Mouse (Mus musculus): ENCODE measurements around the gene Fam171a1. TPM values are rescaled to one million over a fixed set of nuclear protein-coding genes. Genes with fewer than 3 reads are reported as not detected.
"Not testable (repeated sequence)": the region's sequence is repeated elsewhere in the genome, so short reads cannot be mapped to it uniquely, and the experiment has no call there.

The Fam171a1 gene
- polyA plus RNA-seq, 1 experiment from 2014 or later: 32.3 TPM

DNA sequence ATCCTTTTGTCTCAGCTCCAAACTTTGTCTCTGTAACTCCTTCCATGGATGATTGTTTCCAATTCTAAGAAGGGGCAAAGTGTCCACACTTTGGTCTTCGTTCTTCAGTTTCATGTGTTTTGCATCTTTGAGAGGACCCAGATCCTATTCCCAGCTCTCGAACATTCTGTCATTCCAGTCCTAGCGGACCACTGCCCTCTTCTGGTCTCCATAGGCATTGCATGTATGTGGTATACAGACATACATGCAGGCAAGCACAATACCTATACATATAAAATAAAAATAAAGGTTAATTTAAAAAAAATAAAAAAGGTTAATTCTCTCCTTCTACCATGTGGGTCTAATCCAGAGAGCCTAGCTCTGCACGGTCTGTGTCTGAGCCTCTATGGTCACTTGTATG lies 62.0 kb downstream of the Fam171a1 start:
- H3K9me3 ChIP-seq (ENCODE audit: control insufficient read depth, low read length); H3K4me2 ChIP-seq (ENCODE audit: low read length); H3K36me3 ChIP-seq (ENCODE audit: control insufficient read depth, insufficient read depth); H3K4me1 ChIP-seq (replicated peaks; ENCODE audit: control insufficient read depth, insufficient read depth, low read length); H3K27me3 ChIP-seq (replicated peaks; ENCODE audit: control insufficient read depth, insufficient read depth, low read length); H3K9ac ChIP-seq (replicated peaks; ENCODE audit: low read depth, low read length); ATAC-seq; H3K27ac ChIP-seq (ENCODE audit: low read length); H3K4me3 ChIP-seq (replicated peaks; ENCODE audit: low read length): not testable (repeated sequence)
- 93% methylated on average over 4 of the region's 4 CpGs for WGBS

DNA sequence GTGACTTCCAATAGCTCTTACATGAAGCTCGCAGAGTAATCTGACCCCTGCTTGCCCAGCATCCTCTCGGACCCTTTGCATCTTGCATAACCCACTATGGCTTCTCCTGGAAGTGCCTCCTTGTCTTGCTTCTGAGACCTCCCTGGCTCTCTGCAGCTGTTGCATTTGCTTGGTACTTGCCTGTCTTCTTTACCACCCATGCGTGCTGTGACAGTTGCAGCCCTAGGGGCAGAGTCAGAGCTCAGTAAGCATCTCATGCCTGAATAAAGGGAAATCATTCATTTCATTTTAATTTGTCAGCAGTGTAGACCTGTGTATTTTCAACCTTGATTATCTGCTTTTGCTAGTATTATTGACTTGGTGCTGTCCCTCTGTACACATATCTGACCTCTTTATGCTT lies 62.7 kb downstream of the Fam171a1 start:
- H3K4me2 ChIP-seq (ENCODE audit: low read length): no peak overlapping the region
- no peak for ATAC-seq
- 85% methylated on average over 3 of the region's 3 CpGs for WGBS
- no peak overlapping the region for H3K9ac ChIP-seq (replicated peaks; ENCODE audit: low read depth, low read length)
- no peak overlapping the region for H3K27ac ChIP-seq (ENCODE audit: low read length)
- H3K27me3 ChIP-seq (replicated peaks; ENCODE audit: control insufficient read depth, insufficient read depth, low read length): no peaks in the 10 kb centered on the region
- H3K9me3 ChIP-seq (ENCODE audit: control insufficient read depth, low read length): no peaks in the 10 kb centered on the region
- no peaks in the 10 kb centered on the region for H3K36me3 ChIP-seq (ENCODE audit: control insufficient read depth, insufficient read depth)
- peaks cover 5% of the 10 kb centered on the region; the same call in 1 of the 2 replicates for H3K4me1 ChIP-seq (replicated peaks; ENCODE audit: control insufficient read depth, insufficient read depth, low read length)
- no peak overlapping the region for H3K4me3 ChIP-seq (replicated peaks; ENCODE audit: low read length)

DNA sequence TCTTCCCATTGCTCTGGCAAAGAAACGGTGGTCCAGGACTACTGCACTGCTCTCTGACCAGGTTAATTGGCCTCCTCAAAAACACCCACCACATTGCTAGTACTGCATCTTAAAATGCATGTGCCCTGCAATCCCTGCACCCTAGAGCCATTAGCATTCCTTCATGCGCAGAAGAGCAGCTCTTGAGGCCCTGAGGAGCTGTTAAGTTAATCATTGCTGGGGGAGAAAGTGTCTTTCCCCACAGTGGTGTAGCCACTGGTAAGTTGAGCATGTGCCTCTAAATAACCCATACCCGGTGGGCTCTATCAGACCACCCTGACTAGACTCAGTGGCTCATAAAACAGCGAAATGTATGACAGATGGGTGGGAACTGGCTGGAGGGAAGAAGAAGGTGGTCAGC lies 66.5 kb downstream of the Fam171a1 start:
- ATAC-seq: no peak
- Histone ChIP-seq H3K27me3 (replicated peaks; ENCODE audit: control insufficient read depth, insufficient read depth, low read length) (no peaks in the 10 kb centered on the region), H3K36me3 (ENCODE audit: control insufficient read depth, insufficient read depth) (no peaks in the 10 kb centered on the region), H3K4me3 (replicated peaks; ENCODE audit: low read length) (no peak overlapping the region), H3K4me1 (replicated peaks; ENCODE audit: control insufficient read depth, insufficient read depth, low read length) (no peaks in the 10 kb centered on the region), H3K9ac (replicated peaks; ENCODE audit: low read depth, low read length) (no peak overlapping the region), H3K9me3 (ENCODE audit: control insufficient read depth, low read length) (no peaks in the 10 kb centered on the region), H3K27ac (ENCODE audit: low read length) (no peak overlapping the region), H3K4me2 (ENCODE audit: low read length) (no peak overlapping the region)
- 91% methylated on average over 4 of the region's 4 CpGs for WGBS

DNA sequence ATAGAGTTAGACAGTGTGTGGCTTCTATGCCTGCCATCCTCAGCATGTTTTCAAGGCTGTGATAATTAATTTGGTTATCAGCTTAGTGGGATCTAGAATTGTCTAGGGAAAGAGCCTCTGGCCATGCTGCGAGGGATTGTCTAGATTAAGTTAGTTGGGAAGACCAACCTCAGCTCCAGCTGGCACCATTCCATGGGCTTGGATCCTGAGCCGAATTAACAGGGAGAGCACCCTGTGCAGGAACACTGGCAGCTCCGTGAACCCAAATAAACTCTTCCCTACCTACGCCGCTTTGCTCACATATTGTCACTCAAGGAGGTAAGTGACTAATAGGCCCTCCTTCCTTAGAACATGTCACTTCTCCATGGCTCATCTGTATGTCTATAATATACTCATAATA lies 69.6 kb downstream of the Fam171a1 start:
- no peaks in the 10 kb centered on the region for H3K27me3 ChIP-seq (replicated peaks; ENCODE audit: control insufficient read depth, insufficient read depth, low read length)
- WGBS: 75% methylated on average over 5 of the region's 5 CpGs
- no peak for ATAC-seq

DNA sequence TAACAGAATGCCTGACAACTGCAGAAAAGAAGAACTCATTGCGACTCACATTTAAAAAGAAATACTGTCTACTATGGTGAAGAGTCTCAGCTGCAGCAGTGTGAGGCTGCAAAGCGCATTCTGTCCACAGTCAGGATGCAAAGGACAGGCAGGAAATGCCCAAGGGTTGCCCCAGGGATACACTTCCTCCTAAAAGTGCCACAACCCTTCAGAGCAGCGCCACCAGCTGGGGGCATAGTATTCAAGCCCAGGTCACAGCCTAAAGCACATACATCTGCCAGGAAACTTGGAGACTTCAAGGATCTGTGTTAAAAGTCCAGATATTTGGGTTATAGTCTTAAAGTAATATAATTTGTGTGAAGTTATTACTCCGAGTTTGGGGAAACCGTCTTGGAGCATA lies 71.3 kb downstream of the Fam171a1 start:
- H3K27ac ChIP-seq (ENCODE audit: low read length): no peak overlapping the region
- no peak overlapping the region for H3K4me3 ChIP-seq (replicated peaks; ENCODE audit: low read length)
- WGBS: 86% methylated on average over 5 of the region's 5 CpGs
- no peaks in the 10 kb centered on the region for H3K4me1 ChIP-seq (replicated peaks; ENCODE audit: control insufficient read depth, insufficient read depth, low read length)
- H3K9ac ChIP-seq (replicated peaks; ENCODE audit: low read depth, low read length): no peak overlapping the region
- no peak for ATAC-seq
- no peaks in the 10 kb centered on the region for H3K27me3 ChIP-seq (replicated peaks; ENCODE audit: control insufficient read depth, insufficient read depth, low read length)
- no peak overlapping the region for H3K4me2 ChIP-seq (ENCODE audit: low read length)
- H3K36me3 ChIP-seq (ENCODE audit: control insufficient read depth, insufficient read depth): no peaks in the 10 kb centered on the region
- no peaks in the 10 kb centered on the region for H3K9me3 ChIP-seq (ENCODE audit: control insufficient read depth, low read length)

More for the DNA sequence above, 69.6 kb downstream of the Fam171a1 start:
- no peak overlapping the region for H3K4me3 ChIP-seq (replicated peaks; ENCODE audit: low read length)
- H3K4me2 ChIP-seq (ENCODE audit: low read length): no peak overlapping the region
- no peak overlapping the region for H3K27ac ChIP-seq (ENCODE audit: low read length)
- H3K9ac ChIP-seq (replicated peaks; ENCODE audit: low read depth, low read length): no peak overlapping the region
- no peaks in the 10 kb centered on the region for H3K9me3 ChIP-seq (ENCODE audit: control insufficient read depth, low read length)
- no peaks in the 10 kb centered on the region for H3K36me3 ChIP-seq (ENCODE audit: control insufficient read depth, insufficient read depth)
- no peaks in the 10 kb centered on the region for H3K4me1 ChIP-seq (replicated peaks; ENCODE audit: control insufficient read depth, insufficient read depth, low read length)

DNA sequence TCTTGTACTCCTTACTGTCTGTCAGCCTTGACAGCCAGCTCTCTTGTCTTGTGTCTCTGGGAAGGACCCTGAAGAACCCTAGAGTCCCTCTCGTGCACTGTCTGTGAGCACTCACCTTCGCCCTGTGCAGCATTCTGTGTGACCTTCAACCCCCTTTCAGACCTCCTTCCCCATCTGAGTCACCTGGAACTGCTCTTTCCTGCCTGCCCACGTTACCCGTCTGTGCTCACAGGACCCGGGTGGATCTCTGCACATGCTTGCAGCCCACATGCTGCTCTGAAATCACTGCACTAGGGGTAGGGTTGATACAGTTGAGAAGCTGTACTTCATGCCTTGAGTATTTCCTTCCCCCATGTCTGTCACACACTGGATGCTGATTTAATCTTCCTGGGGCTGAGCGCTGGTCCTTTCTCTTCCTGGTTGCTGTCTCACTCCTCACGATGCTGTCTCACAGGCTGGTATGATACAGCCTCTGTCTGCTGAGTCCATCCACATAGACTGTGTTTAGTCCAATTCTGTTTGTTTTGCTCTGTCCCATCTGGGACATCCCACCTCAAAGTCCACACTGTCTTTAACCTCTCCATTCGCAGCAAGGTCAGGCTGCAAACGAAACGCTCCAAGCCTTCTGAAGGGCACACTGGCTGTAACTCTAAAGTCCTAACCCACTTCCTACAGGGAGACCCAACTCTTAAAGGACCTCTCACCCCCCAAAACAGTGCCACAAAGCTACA lies 74.9 kb downstream of the Fam171a1 start:
- WGBS: 91% methylated on average over 10 of the region's 10 CpGs
- Histone ChIP-seq H3K9me3 (ENCODE audit: control insufficient read depth, low read length) (no peaks in the 10 kb centered on the region), H3K4me1 (replicated peaks; ENCODE audit: control insufficient read depth, insufficient read depth, low read length) (no peaks in the 10 kb centered on the region), H3K36me3 (ENCODE audit: control insufficient read depth, insufficient read depth) (no peaks in the 10 kb centered on the region), H3K27me3 (replicated peaks; ENCODE audit: control insufficient read depth, insufficient read depth, low read length) (no peaks in the 10 kb centered on the region), H3K4me3 (replicated peaks; ENCODE audit: low read length) (no peak overlapping the region), H3K4me2 (ENCODE audit: low read length) (no peak overlapping the region), H3K9ac (replicated peaks; ENCODE audit: low read depth, low read length) (no peak overlapping the region), H3K27ac (ENCODE audit: low read length) (no peak overlapping the region)
- ATAC-seq: no peak

DNA sequence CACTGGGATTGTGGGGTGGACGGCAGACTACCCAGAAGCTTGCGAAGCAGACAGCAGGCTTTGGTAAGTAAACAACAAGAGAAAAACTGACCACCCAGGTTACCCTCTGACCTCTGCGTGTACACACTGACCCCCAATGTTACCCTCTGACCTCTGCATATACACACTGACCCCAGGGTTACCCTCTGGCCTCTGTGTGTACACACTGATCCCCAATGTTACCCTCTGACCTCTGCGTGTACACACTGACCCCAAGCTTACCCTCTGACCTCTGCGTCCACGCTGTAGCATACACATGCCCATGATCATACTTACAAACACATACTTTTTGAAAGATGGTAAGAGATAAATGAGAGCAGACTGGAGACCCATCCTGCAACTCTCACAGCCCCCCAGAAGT lies 77.1 kb downstream of the Fam171a1 start:
- WGBS: 89% methylated on average over 6 of the region's 6 CpGs
- H3K27me3 ChIP-seq (replicated peaks; ENCODE audit: control insufficient read depth, insufficient read depth, low read length): no peaks in the 10 kb centered on the region
- H3K4me1 ChIP-seq (replicated peaks; ENCODE audit: control insufficient read depth, insufficient read depth, low read length): no peaks in the 10 kb centered on the region
- ATAC-seq: no peak
- H3K9me3 ChIP-seq (ENCODE audit: control insufficient read depth, low read length): no peaks in the 10 kb centered on the region
- no peak overlapping the region for H3K4me3 ChIP-seq (replicated peaks; ENCODE audit: low read length)
- no peak overlapping the region for H3K27ac ChIP-seq (ENCODE audit: low read length)
- H3K36me3 ChIP-seq (ENCODE audit: control insufficient read depth, insufficient read depth): no peaks in the 10 kb centered on the region
- no peak overlapping the region for H3K9ac ChIP-seq (replicated peaks; ENCODE audit: low read depth, low read length)
- H3K4me2 ChIP-seq (ENCODE audit: low read length): no peak overlapping the region

DNA sequence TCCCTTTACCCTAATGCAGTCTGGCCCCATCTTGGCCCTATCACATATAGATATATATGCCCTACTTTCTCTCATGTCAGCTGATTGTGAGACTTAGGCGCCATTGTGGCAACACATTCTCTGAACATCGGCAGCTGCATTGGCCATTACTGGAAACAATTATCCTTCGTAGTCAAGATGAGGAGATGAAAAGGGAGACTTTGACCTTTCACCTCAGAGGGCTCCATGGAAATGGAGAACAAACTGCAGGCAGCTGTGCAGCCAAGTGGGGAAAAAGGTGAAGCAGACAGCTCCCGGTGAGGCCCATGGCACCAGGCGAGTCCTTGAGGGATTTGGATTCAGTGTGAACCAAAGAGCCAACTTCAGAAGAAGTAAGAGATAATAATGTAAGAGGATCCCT lies 81.5 kb downstream of the Fam171a1 start:
- no peak overlapping the region for H3K9ac ChIP-seq (replicated peaks; ENCODE audit: low read depth, low read length)
- no peaks in the 10 kb centered on the region for H3K9me3 ChIP-seq (ENCODE audit: control insufficient read depth, low read length)
- no peak overlapping the region for H3K4me2 ChIP-seq (ENCODE audit: low read length)
- peaks cover 7% of the 10 kb centered on the region; the same call in 1 of the 2 replicates for H3K36me3 ChIP-seq (ENCODE audit: control insufficient read depth, insufficient read depth)
- H3K4me3 ChIP-seq (replicated peaks; ENCODE audit: low read length): no peak overlapping the region
- no peaks in the 10 kb centered on the region for H3K27me3 ChIP-seq (replicated peaks; ENCODE audit: control insufficient read depth, insufficient read depth, low read length)
- H3K27ac ChIP-seq (ENCODE audit: low read length): no peak overlapping the region
- ATAC-seq: no peak
- H3K4me1 ChIP-seq (replicated peaks; ENCODE audit: control insufficient read depth, insufficient read depth, low read length): no peaks in the 10 kb centered on the region
- WGBS: 76% methylated on average over 5 of the region's 5 CpGs

DNA sequence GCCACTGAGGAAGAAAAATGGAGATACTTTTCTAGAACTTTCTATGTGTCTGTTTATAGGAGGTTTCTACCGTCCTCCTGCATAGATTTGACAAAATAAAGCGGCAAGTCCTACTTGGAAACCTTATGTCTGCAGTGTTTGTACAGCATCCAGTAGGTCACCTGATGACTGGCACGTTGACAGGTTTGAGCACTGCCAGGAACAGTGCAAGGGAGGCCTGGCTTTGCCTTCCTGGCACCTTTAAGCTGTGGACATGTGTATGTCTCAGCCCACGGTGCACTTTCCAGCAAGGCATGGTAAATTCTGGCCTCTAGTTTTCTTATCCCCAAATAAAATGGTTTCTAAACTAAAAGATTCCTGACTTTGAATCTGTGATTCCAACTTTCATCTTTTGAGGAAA lies 86.4 kb downstream of the Fam171a1 start:
- Histone ChIP-seq H3K36me3 (ENCODE audit: control insufficient read depth, insufficient read depth) (peaks cover 13% of the 10 kb centered on the region), H3K9me3 (ENCODE audit: control insufficient read depth, low read length) (no peaks in the 10 kb centered on the region), H3K27me3 (replicated peaks; ENCODE audit: control insufficient read depth, insufficient read depth, low read length) (no peaks in the 10 kb centered on the region), H3K27ac (ENCODE audit: low read length) (no peak overlapping the region), H3K4me2 (ENCODE audit: low read length) (no peak overlapping the region), H3K4me1 (replicated peaks; ENCODE audit: control insufficient read depth, insufficient read depth, low read length) (no peaks in the 10 kb centered on the region), H3K9ac (replicated peaks; ENCODE audit: low read depth, low read length) (no peak overlapping the region), H3K4me3 (replicated peaks; ENCODE audit: low read length) (no peak overlapping the region)
- WGBS: 93% methylated on average over 4 of the region's 4 CpGs
- ATAC-seq: no peak
